Mouse (Mus musculus) urinary bladder, adult 2 months (tissue): Measurements from ENCODE around the gene Emc4. TPM values are rescaled to one million over a fixed set of nuclear protein-coding genes. Genes with fewer than 3 reads are reported as not detected.

ENCODE experiments used
- DNase-seq: peaks from one replicate; pipeline ENCODE4 v3.0.0; 2022; ENCODE audit warnings: low spot score
- polyA plus RNA-seq: library from polyadenylated mRNA; depleted of rRNA; stranded (reverse); fragments of >200 nt; gene quantifications from 2 replicates; pipeline ENCODE4 v1.2.3, GENCODE M21; 2012; rRNA removed

Emc4 gene
- polyA plus RNA-seq, 1 experiment, result 92.4 TPM

DNA sequence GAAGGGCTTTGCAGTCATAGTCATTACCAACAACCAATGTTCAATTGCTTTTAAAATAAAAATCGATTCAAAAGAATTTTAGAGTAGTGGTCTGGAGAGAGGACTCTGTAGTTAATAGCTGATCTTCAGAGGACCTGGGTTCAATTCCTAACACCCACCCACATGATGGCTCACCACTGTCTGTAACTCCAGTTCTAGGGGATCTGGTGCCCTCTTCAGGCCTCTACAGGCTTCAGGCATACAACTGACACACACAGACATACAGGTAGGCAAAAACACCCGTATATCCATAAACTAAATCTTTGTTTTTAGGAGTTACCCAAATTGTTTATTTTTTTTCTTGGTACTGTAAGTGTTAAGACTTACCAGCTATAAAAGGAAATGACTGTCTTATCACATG is 28.1 kb downstream of the Emc4 start:
- no peak for DNase-seq

DNA sequence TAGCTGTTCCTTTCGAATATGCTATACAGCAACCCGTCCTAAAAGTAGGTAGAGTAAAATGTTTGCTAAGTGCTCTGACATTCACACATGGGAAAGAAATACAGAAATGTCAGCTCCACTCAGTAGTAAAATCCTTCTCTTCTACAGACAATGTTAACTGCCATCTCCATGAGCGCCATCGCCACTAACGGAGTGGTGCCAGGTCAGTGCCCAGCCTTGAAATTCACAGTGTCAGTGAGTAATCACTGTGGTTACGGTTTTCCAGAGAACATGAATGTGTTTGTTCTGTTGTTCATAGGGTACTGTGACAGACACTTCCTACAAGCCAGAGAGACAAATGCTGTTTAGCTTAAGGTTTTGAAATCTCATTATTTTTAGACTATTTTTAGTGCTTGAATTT is 30.6 kb downstream of the Emc4 start:
- DNase-seq, result no peak

DNA sequence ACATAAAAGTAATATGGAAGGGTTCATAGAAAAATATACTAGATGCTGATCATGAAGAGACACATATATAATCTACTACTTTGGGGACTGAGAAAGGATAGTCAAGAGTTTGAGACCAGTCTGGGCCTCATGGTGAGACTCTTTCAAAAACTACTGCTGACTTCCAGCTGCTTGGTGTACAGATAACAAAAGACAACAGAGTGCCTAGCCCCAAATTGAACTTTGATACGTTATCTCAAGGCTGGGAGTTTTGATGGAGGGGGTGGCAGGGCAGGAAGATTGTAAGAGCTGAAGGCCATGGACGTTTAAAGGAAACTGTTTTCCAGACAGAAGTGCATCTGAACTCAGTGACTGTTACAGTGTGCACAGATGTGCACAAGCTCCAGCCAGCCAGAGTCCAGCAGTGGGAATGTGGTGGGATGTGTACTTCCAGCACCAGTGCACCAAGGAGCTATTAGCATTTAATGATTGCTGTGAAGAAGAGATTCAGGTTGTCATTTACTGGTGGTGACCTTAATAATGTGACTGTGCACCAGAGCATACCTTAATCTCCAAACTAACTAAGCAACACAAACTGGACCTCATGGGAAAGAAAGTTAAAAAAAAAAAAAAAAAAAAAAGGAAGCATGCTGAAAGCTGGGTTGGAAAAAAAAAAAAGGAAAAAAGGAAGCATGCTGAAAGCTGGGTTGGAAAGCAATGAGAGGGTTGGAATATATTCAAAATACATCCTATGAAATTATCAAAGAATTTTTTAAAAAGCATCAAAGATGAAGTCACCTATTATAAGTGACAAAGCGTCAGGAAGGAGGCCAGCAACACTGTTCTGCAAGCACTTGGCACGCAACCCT is 35.6 kb downstream of the Emc4 start:
- no peak for DNase-seq

DNA sequence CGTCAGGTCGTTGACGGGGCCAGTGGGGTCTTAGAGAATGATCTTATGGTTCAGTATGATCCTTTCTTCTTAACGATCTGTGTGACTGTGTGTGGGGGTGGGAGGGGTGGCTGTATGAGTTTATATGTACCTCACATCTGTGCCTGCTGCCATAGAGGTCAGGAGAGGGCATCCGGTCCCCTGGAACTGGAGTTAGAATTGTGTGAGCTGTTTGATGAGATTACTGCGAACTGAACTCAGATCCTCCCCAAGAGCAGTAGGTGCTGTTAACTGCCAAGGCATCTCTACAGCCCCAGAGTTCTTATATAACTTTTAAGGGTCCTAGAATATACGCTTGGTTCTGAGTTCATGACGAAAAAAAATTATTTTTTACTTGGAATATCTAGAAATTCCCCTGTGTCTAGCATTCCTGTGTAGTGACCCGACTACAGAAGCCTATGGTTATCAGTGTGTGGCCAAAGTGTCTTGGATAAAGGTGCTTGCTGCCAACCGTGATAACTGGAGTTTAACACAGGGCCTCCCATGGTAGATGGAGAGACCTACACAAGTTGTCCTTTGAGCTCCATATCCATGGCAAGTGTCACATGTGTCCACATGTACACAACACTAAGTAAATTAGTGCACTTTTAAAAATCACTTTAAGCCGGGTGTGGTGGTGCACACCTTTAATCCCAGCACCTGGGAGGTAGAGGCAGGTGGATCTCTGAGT is 39.6 kb downstream of the Emc4 start:
- DNase-seq, result no peak

DNA sequence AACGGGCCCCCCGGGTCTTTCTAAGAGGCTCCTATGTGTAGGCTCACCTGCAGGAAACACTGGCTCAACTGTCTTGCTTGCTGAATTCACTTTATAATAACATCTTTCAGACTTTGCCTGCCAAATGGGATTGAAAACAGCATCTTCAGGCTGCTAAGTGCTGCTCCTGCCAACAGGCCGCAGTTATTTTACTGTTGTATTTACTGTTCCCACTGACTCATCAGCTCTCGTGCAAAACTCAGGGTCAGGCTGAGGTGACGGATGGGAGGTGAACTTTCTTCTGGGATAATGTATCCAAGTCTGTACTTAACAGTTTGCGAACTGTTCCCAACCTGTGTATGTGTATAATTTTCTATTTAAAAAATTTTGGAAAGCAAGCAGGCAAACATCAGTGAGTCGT is 48.9 kb downstream of the Emc4 start:
- no peak for DNase-seq

DNA sequence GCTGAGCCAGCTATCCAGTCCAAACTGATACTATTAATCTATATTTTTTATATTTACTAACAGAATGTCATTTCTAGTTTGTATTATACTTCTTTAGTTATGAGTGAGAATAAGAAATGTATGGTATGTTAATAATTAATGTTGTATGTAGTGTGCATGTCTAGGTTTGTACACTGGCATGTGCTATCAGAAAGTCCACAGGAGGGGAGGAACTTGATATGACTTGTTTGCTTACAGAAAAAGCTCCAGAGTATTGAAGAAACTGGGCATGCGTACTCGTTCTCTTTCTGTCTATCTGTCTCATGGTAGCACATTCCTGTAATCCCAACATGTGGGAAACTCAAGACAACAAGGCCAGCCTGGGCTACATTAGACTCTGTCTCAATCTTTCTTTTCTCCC is 49.6 kb downstream of the Emc4 start:
- no peak for DNase-seq

DNA sequence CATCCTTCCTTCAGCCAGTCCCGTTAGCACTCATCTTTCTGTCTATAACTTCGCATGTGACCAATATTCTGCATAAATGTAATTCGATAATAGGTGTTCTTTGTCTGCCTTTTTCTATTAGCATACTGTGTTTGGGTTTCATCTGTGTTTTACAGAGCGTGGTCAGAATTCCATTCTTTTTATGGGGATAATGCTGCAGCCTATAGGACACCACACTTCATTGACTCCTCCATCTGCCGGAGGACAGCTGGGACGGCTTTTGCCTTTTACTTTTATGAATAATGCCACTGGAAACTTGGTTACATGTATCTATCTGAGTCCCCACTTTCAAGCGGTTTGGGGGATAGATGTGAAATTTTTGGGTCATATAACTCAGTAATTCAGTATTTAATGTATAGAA is 52.2 kb downstream of the Emc4 start:
- no peak for DNase-seq

Other genes with a start within 250 kb of the Emc4 start
- gene Olfr1316, start 233.1 kb downstream of the Emc4 start, polyA plus RNA-seq, result not detected in 2 replicates
- gene Olfr1317, start 227.7 kb downstream of the Emc4 start, polyA plus RNA-seq, result not detected in 2 replicates
- gene Olfr1318, start 213.8 kb downstream of the Emc4 start, polyA plus RNA-seq, result not detected in 2 replicates
- 49.2 and 51.3 TPM in 2 replicates for gene Lpcat4, start 128.6 kb downstream of the Emc4 start, polyA plus RNA-seq
- not detected in 2 replicates for gene Nutm1, start 108.7 kb downstream of the Emc4 start, polyA plus RNA-seq
- 101 and 145 TPM in 2 replicates for gene Nop10, start 106.1 kb downstream of the Emc4 start, polyA plus RNA-seq
- 80.4 and 84.2 TPM in 2 replicates for gene Slc12a6, start 102.2 kb downstream of the Emc4 start, polyA plus RNA-seq
- gene Gm21985, start 101.7 kb downstream of the Emc4 start, polyA plus RNA-seq, result 0.03 and 0.06 TPM in 2 replicates
- gene Katnbl1, start 11.2 kb upstream of the Emc4 start, polyA plus RNA-seq, result 10.6 and 12.8 TPM in 2 replicates
- gene Emc7, start 87.0 kb upstream of the Emc4 start, polyA plus RNA-seq, result 17.7 and 18.9 TPM in 2 replicates
- gene Chrm5, start 112.7 kb upstream of the Emc4 start, polyA plus RNA-seq, result not detected in 2 replicates
- 12.9 and 14.9 TPM in 2 replicates for gene Aven, start 124.9 kb upstream of the Emc4 start, polyA plus RNA-seq